Mouse (Mus musculus) kidney, adult 2 months (tissue): ENCODE data around the gene Camk2g. TPM values are rescaled to one million over a fixed set of nuclear protein-coding genes. Genes with fewer than 3 reads are reported as not detected.

Experiments
- DNase-seq: peaks from one replicate; pipeline ENCODE4 v3.0.0; 2021
- H3K27ac ChIP-seq: fragments of 200-500 bp; 2 replicates; pipeline ENCODE4 v1.5.1; 2012; ENCODE audit warnings: low read depth, low read length, control low read depth, inconsistent platforms; ENCODE audit not compliant: insufficient read depth
- H3K27me3 ChIP-seq: fragments of 200-500 bp; replicated peaks from 2 replicates; pipeline ENCODE4 v1.6.1; 2012; ENCODE audit warnings: mild to moderate bottlenecking, moderate library complexity, low read length, inconsistent platforms; ENCODE audit not compliant: control insufficient read depth, insufficient read depth
- H3K36me3 ChIP-seq: fragments of 200-500 bp; 2 replicates; pipeline ENCODE4 v1.6.1; 2012; ENCODE audit warnings: mild to moderate bottlenecking, moderate library complexity, low read length, inconsistent platforms; ENCODE audit not compliant: control insufficient read depth, insufficient read depth
- H3K4me1 ChIP-seq: fragments of 200-500 bp; 2 replicates; pipeline ENCODE4 v1.6.1; 2011; ENCODE audit warnings: low read length; ENCODE audit not compliant: control insufficient read depth, insufficient read depth
- H3K4me3 ChIP-seq: fragments of 200-500 bp; 2 replicates; pipeline ENCODE4 v1.5.1; 2011; ENCODE audit warnings: mild to moderate bottlenecking, low read depth, low read length, control low read depth; ENCODE audit not compliant: insufficient read depth
- CTCF ChIP-seq: fragments of 200-500 bp; conservative IDR thresholded peaks from 2 replicates; pipeline ENCODE4 v1.5.1; 2011; ENCODE audit warnings: low read depth, mild to moderate bottlenecking, control low read depth, low read length, moderate library complexity, mixed read lengths; ENCODE audit not compliant: insufficient read depth, insufficient read length
- POLR2A ChIP-seq: fragments of 200-500 bp; IDR thresholded peaks from one replicate; pipeline ENCODE4 v1.6.1; 2011; ENCODE audit warnings: low read depth, low read length, control low read depth
- WGBS: fragments of 180-500 bp; shearing (Covaris S2); methylation state at CpG from one replicate; pipeline ENCODE4 v1.1.7; 2018; 5-methylcytosine and 5-hydroxymethylcytosine counted together
- polyA plus RNA-seq: library from polyadenylated mRNA; depleted of rRNA; stranded (reverse); fragments of >200 nt; gene quantifications from 2 replicates; pipeline ENCODE4 v1.2.3, GENCODE M21; 2012

Gene Camk2g
- polyA plus RNA-seq, 1 experiment: 15.4 TPM

DNA sequence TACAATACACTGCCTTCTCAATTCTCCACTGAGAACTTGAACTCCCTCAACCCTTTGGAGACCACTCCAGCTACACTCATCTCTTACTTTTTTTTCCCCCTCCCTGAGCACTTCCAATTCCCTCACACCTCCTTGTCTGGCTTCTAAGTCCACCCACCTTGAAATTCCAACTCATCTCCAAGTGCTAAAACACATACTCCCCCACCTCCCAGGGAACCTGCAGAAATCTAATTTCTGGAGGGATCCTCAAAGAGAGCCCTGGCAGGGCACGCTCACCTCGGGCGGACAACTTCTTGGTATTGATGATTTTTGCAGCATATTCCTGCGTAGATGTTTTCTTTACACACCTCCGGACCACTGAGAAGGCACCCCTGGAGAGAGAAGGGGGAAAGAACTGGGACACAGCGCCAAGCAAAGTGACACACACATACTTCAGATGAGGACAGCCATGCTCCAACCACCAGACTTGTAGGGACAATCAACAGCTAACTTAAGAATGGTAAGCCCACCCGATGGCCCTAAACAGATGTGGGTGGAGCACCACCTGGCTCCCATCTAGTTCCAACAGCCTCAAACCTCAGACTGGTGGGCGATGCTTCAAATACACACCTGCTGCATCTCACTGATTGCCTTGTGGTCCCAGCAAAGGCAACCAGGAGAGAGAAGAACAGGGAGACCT, 1.5 kb downstream of the Camk2g start:
- no peak overlapping the region for H3K27ac ChIP-seq
- H3K27me3 ChIP-seq: no peaks in the 10 kb centered on the region
- H3K36me3 ChIP-seq: no peaks in the 10 kb centered on the region
- no peak for TF ChIP-seq POLR2A
- no peak for TF ChIP-seq CTCF
- DNase-seq: no peak
- WGBS: 70% methylated on average over 8 of the region's 8 CpGs
- H3K4me1 ChIP-seq: peaks cover 6% of the 10 kb centered on the region; the same call in 1 of the 2 replicates
- H3K4me3 ChIP-seq: no peak overlapping the region

DNA sequence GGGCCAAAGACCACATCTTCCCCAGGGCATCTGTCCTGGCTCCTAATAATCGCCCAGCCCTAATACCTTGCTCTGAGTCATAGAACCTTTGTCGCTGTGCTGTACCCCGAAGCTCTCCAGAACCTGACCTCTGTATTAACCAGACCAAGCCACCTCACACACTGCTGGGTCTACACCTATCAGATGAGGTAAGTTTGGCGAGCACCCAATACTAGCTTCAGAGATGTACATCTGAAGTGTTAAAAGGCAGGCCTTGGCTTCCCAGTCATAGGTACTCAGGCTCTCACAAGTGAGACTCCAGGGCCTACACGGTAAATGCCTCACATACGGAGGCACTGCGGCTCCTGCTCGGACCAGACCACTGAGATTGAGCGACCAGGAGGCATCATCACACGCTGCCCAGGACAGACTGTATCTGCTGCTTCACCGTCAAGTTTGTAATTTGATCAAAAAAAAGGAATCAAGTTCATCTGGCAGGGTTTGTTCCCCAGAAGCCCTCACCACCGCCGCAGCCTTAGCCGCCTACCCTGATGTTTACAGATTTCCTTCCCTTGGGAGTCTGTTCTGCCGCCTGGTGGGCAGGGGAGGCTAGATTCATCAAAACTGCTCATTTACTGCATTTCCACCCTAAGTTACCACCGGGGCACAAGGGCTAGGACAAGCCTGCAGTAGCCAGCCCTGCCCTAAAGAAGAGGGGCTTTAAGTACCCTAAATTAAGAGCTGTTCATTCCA, 2.2 kb downstream of the Camk2g start:
- H3K27me3 ChIP-seq: no peaks in the 10 kb centered on the region
- TF ChIP-seq POLR2A (no peak), CTCF (no peak)
- no peak overlapping the region for H3K27ac ChIP-seq
- no peak overlapping the region for H3K4me3 ChIP-seq
- peaks cover 6% of the 10 kb centered on the region; the same call in 1 of the 2 replicates for H3K4me1 ChIP-seq
- H3K36me3 ChIP-seq: no peaks in the 10 kb centered on the region
- 81% methylated on average over 16 of the region's 16 CpGs for WGBS
- no peak for DNase-seq

DNA sequence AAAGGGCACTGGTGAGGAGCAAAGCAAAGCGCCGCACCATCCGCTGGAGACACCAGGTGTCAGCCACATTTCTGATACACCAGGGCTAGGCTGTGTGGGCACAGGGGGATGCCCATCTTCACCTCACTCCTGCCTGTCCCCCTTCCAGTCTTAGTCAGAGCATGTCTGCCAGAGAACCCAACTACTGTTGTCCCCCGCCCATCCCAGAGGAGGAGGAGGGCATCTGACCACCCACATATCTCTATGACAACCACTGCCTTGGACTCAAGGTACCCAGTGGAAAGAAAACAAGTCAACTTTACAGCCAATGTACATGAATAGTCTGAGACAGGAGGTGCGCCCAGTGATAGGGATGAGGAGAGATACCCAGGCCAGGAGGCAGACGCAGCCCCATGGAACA, 2.9 kb downstream of the Camk2g start:
- no peak for TF ChIP-seq POLR2A
- TF ChIP-seq CTCF: no peak
- DNase-seq: no peak
- Histone ChIP-seq H3K27ac (no peak overlapping the region), H3K4me1 (peaks cover 9% of the 10 kb centered on the region; the same call in 1 of the 2 replicates), H3K36me3 (no peaks in the 10 kb centered on the region), H3K27me3 (no peaks in the 10 kb centered on the region), H3K4me3 (no peak overlapping the region)
- WGBS: 95% methylated on average over 6 of the region's 6 CpGs

DNA sequence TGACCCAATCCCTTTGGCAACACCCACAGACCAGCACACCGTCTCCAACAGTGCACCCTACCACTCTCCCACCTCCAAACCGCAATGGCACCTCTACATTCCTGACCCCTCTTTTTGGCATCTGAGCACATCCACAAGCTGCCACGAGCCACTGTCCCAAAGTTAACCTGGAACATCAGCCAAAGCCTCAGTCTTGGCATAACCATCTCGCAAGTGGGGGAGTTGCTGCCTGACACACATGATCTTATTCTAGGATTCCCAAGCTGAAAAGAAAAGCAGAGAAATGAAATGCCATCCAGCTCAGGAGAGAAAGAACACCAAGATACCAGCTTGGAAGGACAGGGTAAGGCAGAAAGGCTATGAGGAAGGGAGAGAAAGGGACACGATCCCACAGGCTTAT, 3.4 kb downstream of the Camk2g start:
- no peak for TF ChIP-seq POLR2A
- no peak for TF ChIP-seq CTCF
- Histone ChIP-seq H3K4me3 (no peak overlapping the region), H3K27me3 (no peaks in the 10 kb centered on the region), H3K27ac (no peak overlapping the region), H3K36me3 (no peaks in the 10 kb centered on the region), H3K4me1 (peaks cover 11% of the 10 kb centered on the region; the same call in 1 of the 2 replicates)
- no peak for DNase-seq
- whole genome bisulfite sequencing: 88% methylated on average over 5 of the region's 5 CpGs

DNA sequence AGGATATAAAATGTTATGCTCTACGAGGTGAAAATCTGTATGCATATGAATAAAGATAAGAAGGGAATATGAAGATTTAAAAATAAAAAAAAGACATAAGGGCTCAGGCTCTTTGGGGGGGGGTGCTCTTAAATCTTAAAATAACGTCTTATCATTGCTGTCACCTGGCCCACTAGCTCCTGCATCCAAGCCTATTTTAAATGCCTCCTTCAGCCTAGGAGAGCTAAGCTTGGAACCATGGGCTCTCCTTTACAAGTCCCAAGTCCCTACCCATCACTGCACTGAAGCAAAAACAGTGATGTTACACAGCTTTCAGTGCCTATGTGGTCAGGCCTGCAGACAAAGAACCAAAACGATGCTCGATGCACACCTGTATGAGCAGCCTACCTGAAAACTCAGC, 4.3 kb downstream of the Camk2g start:
- DNase-seq: no peak
- Histone ChIP-seq H3K27ac (no peak overlapping the region), H3K4me1 (peaks cover 13% of the 10 kb centered on the region; the same call in 1 of the 2 replicates), H3K36me3 (no peaks in the 10 kb centered on the region), H3K27me3 (no peaks in the 10 kb centered on the region), H3K4me3 (no peak overlapping the region)
- WGBS: 85% methylated on average over 4 of the region's 4 CpGs
- TF ChIP-seq CTCF: no peak

DNA sequence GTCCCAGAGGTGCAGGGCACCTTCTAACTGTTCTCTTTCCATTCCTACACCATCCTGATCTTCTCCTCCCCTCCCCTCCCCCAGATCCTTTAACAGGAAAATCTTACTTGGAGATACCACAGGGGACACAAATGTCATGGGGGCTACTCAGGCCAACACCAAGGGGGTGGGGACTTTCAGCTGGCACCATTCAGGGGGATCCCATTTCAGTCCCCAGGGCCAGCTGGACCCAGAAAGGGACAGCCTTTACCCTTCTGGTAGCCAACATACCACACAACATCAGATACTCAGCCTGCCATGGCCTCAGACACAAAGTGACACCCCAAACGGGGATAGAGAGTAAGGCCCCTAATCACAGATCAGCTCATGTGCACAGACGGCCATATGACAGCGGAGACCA, 5.7 kb downstream of the Camk2g start:
- H3K36me3 ChIP-seq: no peaks in the 10 kb centered on the region
- no peak for DNase-seq
- H3K4me3 ChIP-seq: no peak overlapping the region
- no peak overlapping the region for H3K27ac ChIP-seq
- peaks cover 8% of the 10 kb centered on the region; the same call in 1 of the 2 replicates for H3K4me1 ChIP-seq
- 85% methylated on average over 3 of the region's 3 CpGs for WGBS
- H3K27me3 ChIP-seq: no peaks in the 10 kb centered on the region
- TF ChIP-seq CTCF (no peak), POLR2A (no peak)

DNA sequence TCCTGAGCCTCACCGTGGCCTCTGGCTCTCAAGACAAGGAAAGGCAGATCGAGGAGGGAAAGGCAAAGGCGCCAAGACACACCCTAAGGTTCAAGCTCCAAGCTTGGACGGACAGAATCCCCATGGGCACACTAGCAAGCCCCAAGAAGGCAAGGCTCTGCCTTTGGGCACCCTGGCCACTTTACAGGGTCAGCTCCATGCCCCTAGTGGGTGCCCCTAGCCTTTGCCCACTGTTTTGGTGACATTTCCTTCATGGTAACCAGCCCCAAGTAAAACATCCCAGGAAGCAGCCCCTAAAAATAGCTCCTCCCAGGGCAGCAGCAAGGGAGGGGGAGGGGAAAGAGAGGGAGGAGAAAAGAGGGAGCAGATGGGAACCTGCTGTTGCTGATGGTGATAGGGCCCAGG, 7.3 kb downstream of the Camk2g start:
- DNase-seq: no peak
- Histone ChIP-seq H3K27ac (no peak overlapping the region), H3K36me3 (no peaks in the 10 kb centered on the region), H3K27me3 (no peaks in the 10 kb centered on the region), H3K4me3 (no peak overlapping the region), H3K4me1 (peaks cover 8% of the 10 kb centered on the region; the same call in 1 of the 2 replicates)
- TF ChIP-seq CTCF: no peak
- no peak for TF ChIP-seq POLR2A
- WGBS: 45% methylated on average over 4 of the region's 4 CpGs
